Mouse (Mus musculus) layer of hippocampus, adult 9-11 months (tissue): ENCODE results near the gene Mad2l1bp.
A peak's percentile ranks its signal among the peaks of the same experiment; 100 is the strongest.

Experiments
- DNase-seq: peaks from one replicate; pipeline ENCODE4 v3.0.0; 2022

Gene Mad2l1bp

GRCm38 (mm10) chr17:46154336-46154735 is 983 bp upstream of the Mad2l1bp start:
- no peak for DNase-seq

DNA sequence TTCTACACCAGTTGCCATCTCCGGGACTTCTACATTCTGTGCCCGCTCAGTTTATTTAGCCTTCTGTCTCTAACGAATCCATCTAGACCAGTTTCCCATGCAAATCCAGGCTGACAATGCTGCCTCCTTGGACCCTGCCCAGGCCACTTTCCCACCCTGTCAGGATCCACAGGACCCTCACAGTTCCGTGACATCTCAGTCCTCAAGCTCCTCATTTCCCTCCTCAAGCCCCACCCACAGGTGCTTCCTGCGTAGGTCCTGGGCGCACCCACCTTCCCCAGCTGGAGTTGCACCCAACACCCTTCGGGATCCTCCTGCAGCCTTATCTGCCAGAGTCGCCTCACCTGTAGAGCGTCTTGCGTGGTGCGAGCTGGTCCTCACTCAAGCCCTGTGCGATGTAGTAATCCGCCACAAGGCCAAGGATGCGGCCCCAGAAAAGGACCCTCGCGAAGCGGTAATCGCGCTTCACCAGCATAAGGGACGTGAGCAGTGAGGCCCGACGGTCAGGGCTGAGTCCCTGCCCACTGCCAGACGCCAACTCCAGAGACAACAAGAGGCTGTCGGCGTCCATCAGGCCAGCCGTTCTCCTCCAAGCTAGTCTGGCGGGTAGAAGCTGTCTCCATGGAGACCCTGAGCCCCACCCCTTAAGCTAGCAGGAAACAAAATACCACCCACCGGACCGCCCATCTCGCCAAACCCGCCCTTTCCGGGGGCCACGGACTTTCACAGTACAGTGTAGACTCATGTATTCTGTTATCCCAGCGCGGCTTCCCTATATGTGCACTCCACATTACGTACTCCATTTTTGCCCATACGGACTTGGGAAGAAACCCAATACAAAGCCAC is 9.6 kb downstream of the Mad2l1bp start, which contains the start of gene Rsph9:
Gene Rsph9 (minus strand): TSS at position 639 of the 846 bp plus-strand sequence.
- DNase-seq, result peak; percentile 85

DNA sequence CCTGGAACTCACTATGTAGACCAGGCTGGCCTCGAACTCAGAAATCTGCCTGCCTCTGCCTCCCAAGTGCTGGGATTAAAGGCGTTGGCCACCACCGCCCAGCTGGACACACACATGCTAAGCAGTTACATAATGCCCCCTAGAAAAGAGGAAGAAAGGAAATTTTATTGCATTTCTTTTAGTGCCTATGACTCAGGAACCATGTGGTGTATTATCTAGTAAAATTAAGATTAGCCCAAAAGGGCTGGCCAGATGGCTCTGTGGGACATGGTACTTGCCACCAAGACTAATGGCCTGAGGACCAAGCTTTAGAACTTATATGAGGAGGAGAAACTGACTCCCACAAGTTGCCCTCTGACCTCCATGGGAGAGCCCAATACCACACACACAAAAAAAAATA is 13.5 kb downstream of the Mad2l1bp start:
- no peak for DNase-seq

DNA sequence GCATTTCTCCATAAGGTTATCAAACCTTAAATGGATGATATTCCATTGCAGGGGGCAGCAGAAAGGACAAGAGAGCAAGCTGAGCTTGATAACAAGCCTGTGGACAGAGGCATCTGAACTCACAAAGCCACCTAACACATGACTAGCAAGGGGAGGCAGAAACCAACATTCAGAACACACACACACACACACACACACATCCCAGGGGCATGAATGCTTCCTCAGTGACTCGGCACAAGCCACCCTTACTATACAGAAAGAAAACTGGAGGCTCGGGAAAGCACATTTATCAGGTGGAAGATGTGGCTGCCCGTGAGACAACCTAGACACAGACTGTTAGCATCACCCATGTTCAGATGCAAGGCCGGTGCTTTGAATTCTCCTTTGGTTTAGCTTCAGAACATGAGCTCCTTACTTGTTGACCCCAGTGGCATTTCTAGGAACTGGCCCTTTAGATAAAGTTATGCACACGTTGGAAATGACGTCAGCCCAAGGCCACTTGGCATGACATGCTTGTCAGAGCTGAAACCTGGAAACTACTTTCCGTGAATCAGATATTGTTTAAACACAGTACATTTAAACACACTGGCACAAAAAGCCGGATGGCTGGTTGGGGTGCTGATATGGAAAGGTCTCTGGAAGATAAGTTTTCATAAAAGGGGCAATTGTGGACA is 14.7 kb downstream of the Mad2l1bp start:
- no peak for DNase-seq

GRCm38 (mm10) chr17:46132862-46133261 is 20.5 kb downstream of the Mad2l1bp start:
- DNase-seq, result no peak

GRCm38 (mm10) chr17:46132058-46132718 is 21.2 kb downstream of the Mad2l1bp start:
- DNase-seq, result peak; percentile 32

DNA sequence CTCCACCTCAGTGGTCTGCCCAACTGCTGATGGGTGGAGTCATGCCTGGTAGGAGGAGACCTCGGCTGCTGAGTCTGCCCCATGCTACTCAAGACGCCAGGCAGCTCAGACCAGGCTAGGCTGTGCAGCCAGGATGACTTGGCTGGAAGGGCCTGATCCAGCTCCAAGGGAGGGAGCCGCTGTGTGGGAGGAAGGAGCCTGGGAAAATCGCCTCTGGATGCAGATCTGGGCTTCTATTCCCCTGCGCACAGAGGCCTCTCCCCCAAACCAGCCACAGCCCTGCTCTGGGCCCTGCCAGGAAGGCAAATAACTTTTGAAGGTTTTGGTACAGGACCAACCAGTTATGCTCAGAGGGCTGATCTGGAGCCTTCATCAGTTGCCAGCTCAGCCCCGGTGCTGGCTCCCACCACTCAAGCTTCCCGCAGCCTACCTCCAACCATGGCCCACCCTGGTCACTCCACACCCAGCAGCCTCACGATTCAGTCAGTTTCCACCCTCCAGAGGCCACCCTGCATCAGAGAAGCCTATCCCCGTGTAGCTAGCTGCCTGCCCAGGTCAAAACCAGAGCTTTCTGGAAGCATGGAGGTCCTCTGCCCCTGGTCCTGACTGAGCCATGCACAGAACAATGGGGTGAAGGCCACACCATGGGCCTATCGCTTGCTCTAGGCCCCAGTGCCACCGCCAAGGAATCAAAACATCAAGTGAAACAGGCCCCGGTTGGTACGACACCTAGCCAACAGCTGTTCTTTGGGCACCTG is 23.4 kb downstream of the Mad2l1bp start:
- DNase-seq, result peak; percentile 29

GRCm38 (mm10) chr17:46127814-46128493 is 25.4 kb downstream of the Mad2l1bp start:
- no peak for DNase-seq

DNA sequence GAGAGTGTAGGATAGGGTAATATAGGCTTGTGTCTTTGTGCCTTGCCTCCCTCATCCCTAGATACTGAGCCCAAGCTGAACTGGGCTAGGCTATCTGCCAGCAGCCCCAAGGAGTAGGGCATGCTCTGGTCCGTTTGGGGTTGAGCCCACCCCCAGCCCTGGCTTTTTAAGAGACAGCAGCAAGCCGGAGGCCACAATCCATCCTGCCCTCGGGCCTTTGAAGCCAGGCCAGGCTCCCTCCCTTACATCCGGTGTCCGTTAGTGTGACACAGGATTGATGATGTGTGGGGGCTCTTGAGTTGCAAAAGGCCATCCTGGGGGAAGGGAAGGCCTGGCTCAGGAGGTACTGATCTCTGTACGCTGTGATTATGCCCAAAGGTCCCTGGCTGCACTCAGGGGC is 26.7 kb downstream of the Mad2l1bp start:
- no peak for DNase-seq

- DNase-seq, result no peak
These were observed 29.2 kb downstream of the Mad2l1bp start for GRCm38 (mm10) chr17:46123953-46124700.

- DNase-seq, result no peak
These were observed 30.1 kb downstream of the Mad2l1bp start for GRCm38 (mm10) chr17:46123285-46123684.

DNA sequence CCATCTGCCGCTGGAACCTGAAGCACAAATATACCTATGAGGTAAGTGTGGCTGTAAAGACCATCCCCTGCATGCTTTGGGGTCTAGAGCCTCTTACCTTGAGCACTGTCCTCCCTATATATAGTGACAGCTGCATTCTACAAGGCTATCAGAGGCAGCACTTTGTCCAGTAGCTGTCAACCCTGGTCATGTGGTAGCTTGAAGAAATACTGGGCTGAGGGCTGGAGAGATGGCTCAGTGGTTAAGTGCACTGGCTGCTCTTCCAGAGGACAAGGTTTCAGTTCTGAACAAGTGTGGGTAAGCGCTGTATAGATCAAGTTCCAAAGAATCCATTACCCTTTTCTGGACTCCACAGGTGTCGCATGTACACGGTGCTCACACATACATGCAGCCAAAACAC is 30.6 kb downstream of the Mad2l1bp start:
- DNase-seq, result no peak

- no peak for DNase-seq
These were observed 33.7 kb downstream of the Mad2l1bp start for GRCm38 (mm10) chr17:46119641-46120040.

DNA sequence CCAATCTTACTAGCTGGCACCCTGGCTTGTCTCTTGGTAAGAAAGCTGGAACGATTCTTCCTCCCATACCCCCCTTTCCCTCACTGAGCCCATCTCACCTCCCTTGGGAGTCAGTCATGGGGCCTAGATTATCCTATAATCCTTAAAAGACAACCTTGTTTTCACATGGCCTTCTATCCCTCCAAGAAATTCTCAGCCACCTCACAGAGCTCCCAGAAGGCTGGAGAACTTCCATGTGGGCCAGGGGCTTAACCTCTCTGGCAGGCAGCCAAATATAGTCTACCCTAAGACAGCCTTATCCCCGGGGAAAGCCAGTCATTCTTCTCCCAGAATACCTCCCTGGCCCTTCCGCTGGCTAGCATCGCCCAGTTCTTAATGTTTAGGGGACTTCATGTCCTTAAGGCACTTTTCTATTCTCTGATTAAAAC is 34.9 kb downstream of the Mad2l1bp start:
- DNase-seq, result no peak

- no peak for DNase-seq
These were observed 35.5 kb downstream of the Mad2l1bp start for GRCm38 (mm10) chr17:46117623-46118422.

DNA sequence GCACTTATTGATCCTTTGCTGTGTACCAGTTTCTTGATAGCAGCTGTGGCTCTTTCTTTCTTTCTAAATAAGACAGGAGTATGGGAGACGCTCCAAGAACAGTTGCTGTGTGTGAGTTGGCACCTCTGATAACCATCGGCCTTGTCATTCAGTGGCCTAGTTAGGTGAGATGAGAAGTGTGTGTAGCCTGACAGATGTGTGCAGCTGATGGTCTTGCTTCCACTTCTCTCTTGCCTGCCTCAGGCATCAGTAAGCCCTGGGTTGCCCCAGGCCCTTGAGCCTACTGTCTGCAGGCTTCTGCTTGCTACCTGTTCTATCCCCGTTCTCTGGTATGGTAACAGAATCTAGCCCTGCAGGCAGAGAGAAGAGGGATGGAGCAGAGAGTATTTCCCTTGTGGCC is 36.5 kb downstream of the Mad2l1bp start:
- no peak for DNase-seq

DNA sequence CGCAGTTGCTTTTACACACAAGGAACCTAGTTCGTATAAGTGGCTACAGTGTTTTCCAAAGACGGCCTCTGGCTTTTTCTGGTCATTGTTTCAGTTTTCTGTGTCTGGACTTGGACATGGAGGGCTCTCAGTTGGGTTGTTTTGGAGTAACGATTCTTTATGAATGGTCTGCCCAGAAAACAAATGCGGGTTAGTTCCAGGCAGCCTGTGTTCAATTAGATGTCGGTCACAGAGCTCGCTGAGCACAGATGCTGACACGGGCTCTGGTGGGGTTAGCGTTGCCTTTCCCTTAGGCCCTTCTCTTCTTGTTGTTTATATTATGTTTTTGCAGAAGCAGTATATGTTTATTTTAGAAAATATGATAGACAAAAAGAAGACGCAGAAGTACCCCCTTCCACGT is 37.2 kb downstream of the Mad2l1bp start:
- DNase-seq, result no peak

- no peak for DNase-seq
These were observed 37.9 kb downstream of the Mad2l1bp start for GRCm38 (mm10) chr17:46115489-46115888.

DNA sequence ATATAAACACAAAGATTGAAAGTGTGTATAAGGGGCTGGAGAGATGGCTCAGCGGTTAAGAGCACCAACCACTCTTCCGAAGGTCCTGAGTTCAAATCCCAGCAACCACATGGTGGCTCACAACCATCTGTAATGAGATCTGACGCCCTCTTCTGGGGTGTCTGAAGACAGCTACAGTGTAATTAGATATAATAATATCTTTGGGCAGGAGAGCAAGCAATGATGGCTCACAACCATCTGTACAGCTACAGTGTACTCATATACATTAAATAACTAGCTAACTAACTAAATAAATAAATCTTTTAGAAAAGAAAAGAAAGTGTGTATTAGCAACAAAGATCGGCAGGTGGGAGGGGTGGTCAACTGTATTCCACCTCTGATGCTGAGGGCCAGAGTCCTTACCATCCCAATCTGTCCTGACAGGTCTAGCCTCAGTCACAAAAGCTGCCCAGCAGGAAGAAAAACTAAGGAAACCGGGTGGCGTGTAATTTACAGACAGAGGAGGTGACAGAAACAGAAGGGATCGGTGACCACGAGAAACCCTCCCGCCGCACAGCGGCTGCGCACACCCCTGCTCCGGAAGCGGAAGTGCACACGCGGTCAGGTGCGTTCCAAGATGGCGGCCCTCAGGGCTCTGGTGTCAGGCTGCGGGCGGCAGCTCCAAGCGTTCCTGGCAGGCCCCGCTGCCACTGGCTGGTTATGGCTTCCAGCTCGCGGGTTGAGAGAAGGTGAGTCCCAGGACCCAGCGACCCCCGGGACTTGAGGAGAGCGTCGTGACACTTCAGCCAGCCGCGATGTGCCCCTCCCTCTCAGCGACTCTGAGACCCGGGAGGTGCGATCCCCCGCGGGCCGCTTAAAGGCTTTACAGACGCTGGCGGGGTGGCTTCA is 42.7 kb downstream of the Mad2l1bp start, which contains the start of gene Mrps18a:
Gene Mrps18a (plus strand): TSS at position 585 of the 888 bp plus-strand sequence.
- peak; percentile 83 for DNase-seq
